Mouse (Mus musculus): ENCODE results near the gene Impg2. TPM values are rescaled to one million over a fixed set of nuclear protein-coding genes. Genes with fewer than 3 reads are reported as not detected.

Impg2 gene
- polyA plus RNA-seq, 1 experiment: 0.65 TPM

- no peak for TF ChIP-seq POLR2A (IDR thresholded peaks at IDR 0.05; ENCODE audit: extremely low read depth, insufficient read depth, low read length)
- TF ChIP-seq CTCF (IDR thresholded peaks at IDR 0.05; ENCODE audit: extremely low read depth, insufficient read depth, low read length): no peak
- Histone ChIP-seq H3K27ac (ENCODE audit: insufficient read depth, low read length) (no peak overlapping the region), H3K4me3 (ENCODE audit: insufficient read depth, low read length) (no peak overlapping the region), H3K4me1 (ENCODE audit: control insufficient read depth, insufficient read depth, low read length) (no peaks in the 10 kb centered on the region)
Observed at GRCm38 (mm10) chr16:56294887-56295286, 90.8 kb downstream of the Impg2 start.

- H3K4me1 ChIP-seq (ENCODE audit: control insufficient read depth, insufficient read depth, low read length): no peaks in the 10 kb centered on the region
- no peak overlapping the region for H3K4me3 ChIP-seq (ENCODE audit: insufficient read depth, low read length)
- H3K27ac ChIP-seq (ENCODE audit: insufficient read depth, low read length): no peak overlapping the region
- no peak for TF ChIP-seq CTCF (IDR thresholded peaks at IDR 0.05; ENCODE audit: extremely low read depth, insufficient read depth, low read length)
- no peak for TF ChIP-seq POLR2A (IDR thresholded peaks at IDR 0.05; ENCODE audit: extremely low read depth, insufficient read depth, low read length)
Observed at GRCm38 (mm10) chr16:56295888-56296648, 92.0 kb downstream of the Impg2 start.

- H3K4me1 ChIP-seq (ENCODE audit: control insufficient read depth, insufficient read depth, low read length): no peaks in the 10 kb centered on the region
- no peak overlapping the region for H3K27ac ChIP-seq (ENCODE audit: insufficient read depth, low read length)
- no peak for TF ChIP-seq POLR2A (IDR thresholded peaks at IDR 0.05; ENCODE audit: extremely low read depth, insufficient read depth, low read length)
- no peak for TF ChIP-seq CTCF (IDR thresholded peaks at IDR 0.05; ENCODE audit: extremely low read depth, insufficient read depth, low read length)
- H3K4me3 ChIP-seq (ENCODE audit: insufficient read depth, low read length): no peak overlapping the region
Observed at GRCm38 (mm10) chr16:56298248-56298647, 94.1 kb downstream of the Impg2 start.

- Histone ChIP-seq H3K4me1 (ENCODE audit: control insufficient read depth, insufficient read depth, low read length) (no peaks in the 10 kb centered on the region), H3K27ac (ENCODE audit: insufficient read depth, low read length) (no peak overlapping the region), H3K4me3 (ENCODE audit: insufficient read depth, low read length) (no peak overlapping the region)
- no peak for TF ChIP-seq CTCF (IDR thresholded peaks at IDR 0.05; ENCODE audit: extremely low read depth, insufficient read depth, low read length)
- TF ChIP-seq POLR2A (IDR thresholded peaks at IDR 0.05; ENCODE audit: extremely low read depth, insufficient read depth, low read length): no peak
Observed at GRCm38 (mm10) chr16:56298836-56299235, 94.7 kb downstream of the Impg2 start.

GRCm38 (mm10) chr16:56302996-56303395 is 98.9 kb downstream of the Impg2 start:
- TF ChIP-seq POLR2A (IDR thresholded peaks at IDR 0.05; ENCODE audit: extremely low read depth, insufficient read depth, low read length) (no peak), CTCF (IDR thresholded peaks at IDR 0.05; ENCODE audit: extremely low read depth, insufficient read depth, low read length) (no peak)
- Histone ChIP-seq H3K4me3 (ENCODE audit: insufficient read depth, low read length) (no peak overlapping the region), H3K27ac (ENCODE audit: insufficient read depth, low read length) (no peak overlapping the region), H3K4me1 (ENCODE audit: control insufficient read depth, insufficient read depth, low read length) (no peaks in the 10 kb centered on the region)

- no peak overlapping the region for H3K4me3 ChIP-seq (ENCODE audit: insufficient read depth, low read length)
- H3K4me1 ChIP-seq (ENCODE audit: control insufficient read depth, insufficient read depth, low read length): no peaks in the 10 kb centered on the region
- TF ChIP-seq POLR2A (IDR thresholded peaks at IDR 0.05; ENCODE audit: extremely low read depth, insufficient read depth, low read length) (no peak), CTCF (IDR thresholded peaks at IDR 0.05; ENCODE audit: extremely low read depth, insufficient read depth, low read length) (no peak)
- no peak overlapping the region for H3K27ac ChIP-seq (ENCODE audit: insufficient read depth, low read length)
Observed at GRCm38 (mm10) chr16:56304167-56304566, 100.1 kb downstream of the Impg2 start.

- H3K4me1 ChIP-seq (ENCODE audit: control insufficient read depth, insufficient read depth, low read length): no peaks in the 10 kb centered on the region
- no peak overlapping the region for H3K4me3 ChIP-seq (ENCODE audit: insufficient read depth, low read length)
- TF ChIP-seq POLR2A (IDR thresholded peaks at IDR 0.05; ENCODE audit: extremely low read depth, insufficient read depth, low read length) (no peak), CTCF (IDR thresholded peaks at IDR 0.05; ENCODE audit: extremely low read depth, insufficient read depth, low read length) (no peak)
- no peak overlapping the region for H3K27ac ChIP-seq (ENCODE audit: insufficient read depth, low read length)
Observed at GRCm38 (mm10) chr16:56307575-56307974, 103.5 kb downstream of the Impg2 start.

- H3K4me1 ChIP-seq (ENCODE audit: control insufficient read depth, insufficient read depth, low read length): no peaks in the 10 kb centered on the region
- TF ChIP-seq POLR2A (IDR thresholded peaks at IDR 0.05; ENCODE audit: extremely low read depth, insufficient read depth, low read length) (no peak), CTCF (IDR thresholded peaks at IDR 0.05; ENCODE audit: extremely low read depth, insufficient read depth, low read length) (no peak)
- H3K27ac ChIP-seq (ENCODE audit: insufficient read depth, low read length): no peak overlapping the region
- H3K4me3 ChIP-seq (ENCODE audit: insufficient read depth, low read length): no peak overlapping the region
Observed at GRCm38 (mm10) chr16:56311291-56311690, 107.2 kb downstream of the Impg2 start.

Other genes with a start within 250 kb of the Impg2 start
- 435 and 439 TPM in 2 replicates for gene Rpl24, start 238.0 kb upstream of the Impg2 start, polyA plus RNA-seq (2012; rRNA removed)
- gene Zbtb11, start 230.4 kb upstream of the Impg2 start, polyA plus RNA-seq (2012; rRNA removed): 25.8 and 26.7 TPM in 2 replicates
- 129 and 130 TPM in 2 replicates for gene Pcnp, start 174.6 kb upstream of the Impg2 start, polyA plus RNA-seq (2012; rRNA removed)
- gene Trmt10c, start 166.5 kb upstream of the Impg2 start, polyA plus RNA-seq (2012; rRNA removed): 5.7 and 6.0 TPM in 2 replicates
- 25.1 and 25.2 TPM in 2 replicates for gene Senp7, start 156.0 kb upstream of the Impg2 start, polyA plus RNA-seq (2012; rRNA removed)

Measured in cortical plate, adult 2 months (tissue).